Mouse (Mus musculus): ENCODE results near the gene Agtpbp1. TPM values are rescaled to one million over a fixed set of nuclear protein-coding genes. Genes with fewer than 3 reads are reported as not detected.

Gene Agtpbp1
- total and polyA plus RNA-seq, 3 experiments = 24.2 to 117 (median 33.7) TPM

DNA sequence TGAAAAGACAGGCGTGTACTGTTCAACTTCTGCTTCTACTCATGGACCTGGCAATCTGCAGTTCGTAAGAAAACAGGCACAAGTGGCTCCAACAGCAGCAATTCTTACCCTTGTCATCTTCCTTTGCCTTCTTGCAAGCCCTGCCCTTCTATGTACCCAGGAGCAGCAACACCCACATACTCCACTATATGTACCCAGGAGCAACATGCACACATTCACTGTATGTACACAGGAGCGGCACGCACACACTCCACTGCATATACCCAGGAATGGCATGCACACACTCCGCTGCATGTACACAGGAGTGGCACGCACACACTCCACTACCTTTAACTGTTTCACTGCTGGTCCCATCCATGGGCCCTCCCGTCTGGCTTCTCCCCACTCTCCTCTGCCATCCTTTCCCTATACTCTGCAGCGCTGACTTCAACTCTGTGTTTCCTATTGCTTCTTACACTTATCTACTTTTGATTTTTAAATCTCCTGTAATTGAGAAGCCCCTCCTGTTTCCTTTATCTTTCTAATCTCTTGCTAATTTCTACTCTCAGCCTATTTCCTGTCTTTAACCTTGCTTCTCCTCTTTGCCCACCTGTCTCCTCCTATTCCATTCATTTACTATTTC lies 116.7 kb downstream of the Agtpbp1 start:
- Histone ChIP-seq H3K27me3 (ENCODE audit: control insufficient read depth in 1 of 2, insufficient read depth in 2 of 2, low read length in 2 of 2) (no peaks in the 10 kb centered on the region), H3K4me3 (ENCODE audit: control insufficient read depth in 1 of 2, insufficient read depth in 1 of 2, low read depth in 2 of 2, low read length in 2 of 2) (no peak overlapping the region), H3K36me3 (ENCODE audit: control insufficient read depth in 1 of 2, insufficient read depth in 2 of 2, low read length in 2 of 2) (peaks cover 0 to 3% of the 10 kb centered on the region in 2 experiments; a peak in 1 of 4 replicates), H3K79me2 (ENCODE audit: control insufficient read depth, insufficient read depth, low read length, poor library complexity) (no peaks in the 10 kb centered on the region), H3K27ac (ENCODE audit: control insufficient read depth, low read depth, low read length) (no peak overlapping the region), H3K9ac (ENCODE audit: control insufficient read depth, low read depth, low read length, poor library complexity, severe bottlenecking) (no peak overlapping the region), H3K4me1 (ENCODE audit: control insufficient read depth in 1 of 2, insufficient read depth in 2 of 2, low read length in 2 of 2) (no peaks in the 10 kb centered on the region), H3K9me3 (replicated peaks; ENCODE audit: insufficient read depth, low read length) (no peaks in the 10 kb centered on the region)
- DNase-seq (ENCODE audit: low read depth, low spot score) = no peak
- no peak for TF ChIP-seq ZMIZ1 (IDR thresholded peaks at IDR 0.05; ENCODE audit: low read depth, low read length)
- TF ChIP-seq BHLHE40 (IDR thresholded peaks at IDR 0.05; ENCODE audit: borderline replicate concordance, low read depth, low read length) = no peak

DNA sequence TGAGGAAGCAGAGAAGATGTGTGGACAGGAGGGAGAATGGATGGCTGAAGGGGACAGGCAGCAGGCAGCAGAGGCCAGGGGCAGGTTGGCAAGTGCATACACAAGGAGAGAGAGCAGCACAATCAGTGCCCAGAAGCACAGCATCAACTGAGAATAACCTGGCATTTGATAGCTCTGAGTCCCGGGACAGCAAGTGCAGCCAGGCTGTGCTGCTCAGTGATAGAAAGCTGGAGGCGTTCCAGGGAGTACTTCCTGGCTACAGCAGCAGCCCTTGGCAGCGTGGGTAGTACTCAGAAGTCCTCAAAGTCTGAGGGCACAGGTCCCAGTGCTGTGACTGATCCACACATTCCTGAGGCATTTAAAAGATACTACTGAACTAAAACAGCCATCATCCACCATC lies 117.4 kb downstream of the Agtpbp1 start:
- no peak overlapping the region for H3K27ac ChIP-seq (ENCODE audit: control insufficient read depth, low read depth, low read length)
- DNase-seq (ENCODE audit: low read depth, low spot score) = no peak
- H3K9ac ChIP-seq (ENCODE audit: control insufficient read depth, low read depth, low read length, poor library complexity, severe bottlenecking) = no peak overlapping the region
- H3K27me3 ChIP-seq (ENCODE audit: control insufficient read depth in 1 of 2, insufficient read depth in 2 of 2, low read length in 2 of 2) = no peaks in the 10 kb centered on the region
- no peak overlapping the region for H3K4me3 ChIP-seq (ENCODE audit: control insufficient read depth in 1 of 2, insufficient read depth in 1 of 2, low read depth in 2 of 2, low read length in 2 of 2)
- H3K79me2 ChIP-seq (ENCODE audit: control insufficient read depth, insufficient read depth, low read length, poor library complexity) = no peaks in the 10 kb centered on the region
- no peaks in the 10 kb centered on the region for H3K9me3 ChIP-seq (replicated peaks; ENCODE audit: insufficient read depth, low read length)
- peaks cover 0 to 3% of the 10 kb centered on the region in 2 experiments; a peak in 1 of 4 replicates for H3K36me3 ChIP-seq (ENCODE audit: control insufficient read depth in 1 of 2, insufficient read depth in 2 of 2, low read length in 2 of 2)
- H3K4me1 ChIP-seq (ENCODE audit: control insufficient read depth in 1 of 2, insufficient read depth in 2 of 2, low read length in 2 of 2) = no peaks in the 10 kb centered on the region
- TF ChIP-seq SMC3 (IDR thresholded peaks at IDR 0.05; ENCODE audit: low read depth, low read length) (no peak), MAZ (IDR thresholded peaks at IDR 0.05; ENCODE audit: low read depth, low read length) (no peak), EP300 (IDR thresholded peaks at IDR 0.05; ENCODE audit: low read depth in 1 of 2, low read length in 2 of 2) (no peak), JUND (IDR thresholded peaks at IDR 0.05; ENCODE audit: low read depth, low read length) (no peak), ZMIZ1 (IDR thresholded peaks at IDR 0.05; ENCODE audit: low read depth, low read length) (no peak), ETS1 (IDR thresholded peaks at IDR 0.05; ENCODE audit: low read depth, low read length) (no peak), MAX (IDR thresholded peaks at IDR 0.05; ENCODE audit: low read length) (no peak), TAL1 (IDR thresholded peaks at IDR 0.05; ENCODE audit: low read length) (no peak), HCFC1 (IDR thresholded peaks at IDR 0.05; ENCODE audit: low read depth, low read length) (no peak), USF2 (IDR thresholded peaks at IDR 0.05; ENCODE audit: borderline replicate concordance in 1 of 2, insufficient read depth in 1 of 2, low read depth in 1 of 2, low read length in 2 of 2) (no peak), TCF12 (IDR thresholded peaks at IDR 0.05; ENCODE audit: low read depth, low read length) (no peak)

DNA sequence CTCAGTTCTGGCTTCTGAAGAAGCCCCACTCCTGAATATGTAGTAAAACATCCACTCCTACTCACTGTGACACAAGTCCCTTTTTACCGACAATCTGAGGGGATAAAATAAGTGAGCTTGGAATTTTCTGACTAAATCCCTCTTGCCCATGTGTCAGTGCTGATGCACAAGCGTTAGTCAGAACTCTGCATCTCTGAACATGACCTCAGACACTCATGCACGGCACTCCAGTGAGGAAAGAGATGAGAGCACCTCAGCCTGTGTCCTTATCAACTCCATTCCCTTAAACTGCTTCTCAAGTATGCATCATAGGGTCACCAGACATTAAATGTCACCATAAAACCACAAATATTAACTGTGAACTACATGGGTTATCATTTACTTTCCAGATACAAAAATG lies 124.1 kb downstream of the Agtpbp1 start:
- no peak overlapping the region for H3K4me3 ChIP-seq (ENCODE audit: control insufficient read depth in 1 of 2, insufficient read depth in 1 of 2, low read depth in 2 of 2, low read length in 2 of 2)
- no peaks in the 10 kb centered on the region; a peak in 2 of 4 replicates for H3K36me3 ChIP-seq (ENCODE audit: control insufficient read depth in 1 of 2, insufficient read depth in 2 of 2, low read length in 2 of 2)
- no peak for TF ChIP-seq JUND (IDR thresholded peaks at IDR 0.05; ENCODE audit: low read depth, low read length)
- no peak for TF ChIP-seq POLR2AphosphoS2 (IDR thresholded peaks at IDR 0.05; ENCODE audit: low read length)
- TF ChIP-seq BHLHE40 (IDR thresholded peaks at IDR 0.05; ENCODE audit: borderline replicate concordance, low read depth, low read length) = no peak
- TF ChIP-seq NELFE (IDR thresholded peaks at IDR 0.05; ENCODE audit: low read depth, low read length) = no peak
- TF ChIP-seq MEF2A (IDR thresholded peaks at IDR 0.05; ENCODE audit: extremely low read depth, insufficient replicate concordance, low read depth, low read length, poor library complexity, severe bottlenecking) = no peak
- no peak for TF ChIP-seq POLR2A (IDR thresholded peaks at IDR 0.05; ENCODE audit: control insufficient read depth in 1 of 2, insufficient read depth in 1 of 2, low read depth in 1 of 2, low read length in 2 of 2, poor library complexity in 1 of 2)
- no peak for TF ChIP-seq TBP (IDR thresholded peaks at IDR 0.05; ENCODE audit: low read depth, low read length)
- TF ChIP-seq GATA1 (IDR thresholded peaks at IDR 0.05; ENCODE audit: low read depth, low read length) = no peak
- no peak for TF ChIP-seq MAZ (IDR thresholded peaks at IDR 0.05; ENCODE audit: low read depth, low read length)
- TF ChIP-seq RCOR1 (IDR thresholded peaks at IDR 0.05; ENCODE audit: low read depth, low read length) = no peak
- no peak for TF ChIP-seq ZNF384 (IDR thresholded peaks at IDR 0.05; ENCODE audit: low read depth, low read length)
- TF ChIP-seq RAD21 (IDR thresholded peaks at IDR 0.05; ENCODE audit: low read depth, low read length) = no peak
- no peak for TF ChIP-seq GABPA (IDR thresholded peaks at IDR 0.05; ENCODE audit: low read depth, low read length)
- TF ChIP-seq TCF12 (IDR thresholded peaks at IDR 0.05; ENCODE audit: low read depth, low read length) = no peak
- TF ChIP-seq SMC3 (IDR thresholded peaks at IDR 0.05; ENCODE audit: low read depth, low read length) = no peak
- no peak for TF ChIP-seq ETS1 (IDR thresholded peaks at IDR 0.05; ENCODE audit: low read depth, low read length)
- no peak for TF ChIP-seq POLR2AphosphoS5 (IDR thresholded peaks at IDR 0.05; ENCODE audit: borderline replicate concordance, low read depth, low read length)
- no peak for TF ChIP-seq MAX (IDR thresholded peaks at IDR 0.05; ENCODE audit: low read length)
- no peak for TF ChIP-seq UBTF (IDR thresholded peaks at IDR 0.05; ENCODE audit: borderline replicate concordance, insufficient read depth, low read depth, low read length)
- H3K4me1 ChIP-seq (ENCODE audit: control insufficient read depth in 1 of 2, insufficient read depth in 2 of 2, low read length in 2 of 2) = no peaks in the 10 kb centered on the region
- no peak overlapping the region for H3K27ac ChIP-seq (ENCODE audit: control insufficient read depth, low read depth, low read length)
- H3K27me3 ChIP-seq (ENCODE audit: control insufficient read depth in 1 of 2, insufficient read depth in 2 of 2, low read length in 2 of 2) = no peaks in the 10 kb centered on the region
- H3K9ac ChIP-seq (ENCODE audit: control insufficient read depth, low read depth, low read length, poor library complexity, severe bottlenecking) = no peak overlapping the region
- H3K79me2 ChIP-seq (ENCODE audit: control insufficient read depth, insufficient read depth, low read length, poor library complexity) = no peaks in the 10 kb centered on the region
- no peak for DNase-seq (ENCODE audit: low read depth, low spot score)
- H3K9me3 ChIP-seq (replicated peaks; ENCODE audit: insufficient read depth, low read length) = no peaks in the 10 kb centered on the region
